Mouse (Mus musculus) myocyte (in vitro differentiated cells): ENCODE measurements around the gene Axin1. TPM values are rescaled to one million over a fixed set of nuclear protein-coding genes. Genes with fewer than 3 reads are reported as not detected.

Source experiments
- H3K27me3 ChIP-seq: one replicate; pipeline ENCODE4 v1.6.1; 2011; ENCODE audit not compliant: control insufficient read depth, insufficient read depth, insufficient read length
- H3K36me3 ChIP-seq: one replicate; pipeline ENCODE4 v1.6.1; 2011; ENCODE audit not compliant: control insufficient read depth, insufficient read depth
- H3K4me2 ChIP-seq: one replicate; pipeline ENCODE4 v1.6.1; 2011; ENCODE audit warnings: low read depth, control low read depth
- H3K4me3 ChIP-seq: one replicate; pipeline ENCODE4 v1.5.1; 2011; ENCODE audit warnings: mild to moderate bottlenecking, control low read depth, moderate library complexity
- H3K79me2 ChIP-seq: one replicate; pipeline ENCODE4 v1.6.1; 2011; ENCODE audit not compliant: control insufficient read depth, insufficient read depth
- H3ac ChIP-seq: one replicate; pipeline ENCODE4 v1.6.1; 2011; ENCODE audit not compliant: control insufficient read depth, insufficient read length
- CEBPB ChIP-seq: IDR thresholded peaks from 2 replicates; pipeline ENCODE4 v1.6.1; 2011; ENCODE audit warnings: mild to moderate bottlenecking, moderate library complexity; ENCODE audit not compliant: poor library complexity, insufficient read depth, severe bottlenecking
- E2F4 ChIP-seq: IDR thresholded peaks from one replicate; pipeline ENCODE4 v1.6.1; 2011; ENCODE audit warnings: mild to moderate bottlenecking, control low read depth, moderate library complexity; ENCODE audit not compliant: insufficient read depth
- MAX ChIP-seq: IDR thresholded peaks from one replicate; pipeline ENCODE4 v1.6.1; 2011; ENCODE audit warnings: low read depth, mild to moderate bottlenecking, control low read depth
- MYOD1 ChIP-seq, 3 experiments: IDR thresholded peaks; one replicate each; pipeline ENCODE4 v1.6.1; 2011; ENCODE audit warnings: control low read depth in 2 of 3, low read depth in 2 of 3, mild to moderate bottlenecking in 2 of 3, moderate library complexity in 1 of 3; ENCODE audit not compliant: insufficient read length in 2 of 3, control insufficient read depth in 1 of 3
- MYOG ChIP-seq, 3 experiments: IDR thresholded peaks; one replicate each; pipeline ENCODE4 v1.6.1; 2011; ENCODE audit warnings: control low read depth in 2 of 3, low read depth in 2 of 3, mild to moderate bottlenecking in 2 of 3; ENCODE audit not compliant: insufficient read length in 2 of 3, control insufficient read depth in 1 of 3, insufficient read depth in 1 of 3
- POLR2A ChIP-seq: IDR thresholded peaks from one replicate; pipeline ENCODE4 v1.6.1; 2011; ENCODE audit warnings: low read depth, mild to moderate bottlenecking, control low read depth, moderate library complexity; ENCODE audit not compliant: insufficient read length
- POLR2AphosphoS2 ChIP-seq: IDR thresholded peaks from one replicate; pipeline ENCODE4 v1.6.1; 2011; ENCODE audit warnings: low read depth, control low read depth; ENCODE audit not compliant: insufficient read length
- REST ChIP-seq: IDR thresholded peaks from one replicate; pipeline ENCODE4 v1.6.1; 2011; ENCODE audit warnings: mild to moderate bottlenecking, control low read depth, moderate library complexity; ENCODE audit not compliant: insufficient read depth, insufficient read length
- SRF ChIP-seq: IDR thresholded peaks from one replicate; pipeline ENCODE4 v1.6.1; 2011; ENCODE audit warnings: low read depth; ENCODE audit not compliant: control insufficient read depth, insufficient read length
- TCF12 ChIP-seq: IDR thresholded peaks from one replicate; pipeline ENCODE4 v1.6.1; 2011; ENCODE audit warnings: mild to moderate bottlenecking, control low read depth; ENCODE audit not compliant: poor library complexity, insufficient read depth, severe bottlenecking
- TCF3 ChIP-seq: IDR thresholded peaks from one replicate; pipeline ENCODE4 v1.6.1; 2011; ENCODE audit warnings: low read depth, control low read depth; ENCODE audit not compliant: insufficient read length
- USF1 ChIP-seq: IDR thresholded peaks from one replicate; pipeline ENCODE4 v1.6.1; 2011; ENCODE audit warnings: low read depth, mild to moderate bottlenecking, control low read depth, moderate library complexity
- polyA plus RNA-seq: library from polyadenylated mRNA; unstranded; fragments of >200 nt; fragmentation: generic; extraction: Trizol; gene quantifications from one replicate; pipeline ENCODE4 v1.2.1, GENCODE M21; 2012; ENCODE audit warnings: missing spikeins

Axin1 gene
- polyA plus RNA-seq, 1 experiment: 26.5 TPM

DNA sequence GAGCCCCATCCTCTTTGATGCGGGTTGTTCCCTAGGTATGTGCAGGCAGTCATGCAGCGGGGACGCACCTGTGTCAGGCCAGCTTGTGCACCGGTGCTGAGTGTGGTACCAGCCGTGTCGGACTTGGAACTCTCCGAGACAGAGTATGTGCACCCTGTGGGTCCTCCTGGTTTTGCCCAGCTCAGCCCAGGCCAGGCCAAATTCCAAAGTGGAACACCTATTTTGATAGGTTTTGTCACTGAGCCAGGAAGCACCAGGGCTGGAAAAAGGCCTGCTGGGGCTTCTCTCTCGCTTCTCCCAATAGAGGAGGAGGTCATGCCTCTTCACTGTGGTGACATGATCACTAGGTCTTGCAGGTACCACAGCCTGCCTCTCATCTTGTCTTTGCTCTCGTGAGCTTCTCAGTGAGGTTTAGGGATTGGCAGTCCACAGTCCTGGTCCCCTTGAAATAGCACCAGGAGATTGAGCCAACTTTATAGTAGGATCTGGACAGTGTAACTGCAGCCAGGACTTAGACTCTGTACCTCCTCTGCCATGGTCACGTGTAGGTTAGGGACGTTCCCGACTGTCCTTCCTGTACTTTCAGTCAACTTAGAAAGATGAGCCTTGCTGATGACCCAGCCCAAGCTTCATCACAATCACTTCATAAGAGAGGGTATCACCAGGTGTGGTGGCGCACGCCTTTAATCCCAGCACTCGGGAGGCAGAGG lies 54.1 kb downstream of the Axin1 start:
- Histone ChIP-seq H3K36me3 (peaks cover 20% of the 10 kb centered on the region), H3K4me2 (no peak overlapping the region), H3K79me2 (no peaks in the 10 kb centered on the region), H3K27me3 (no peaks in the 10 kb centered on the region), H3K4me3 (no peak overlapping the region), H3ac (no peak overlapping the region)
- TF ChIP-seq USF1 (no peak), SRF (no peak), MAX (no peak), MYOD1 (IDR thresholded peaks at IDR 0.05; ENCODE audit: control insufficient read depth in 1 of 3, insufficient read length in 2 of 3, low read depth in 2 of 3) (no peak), CEBPB (no peak), TCF12 (no peak), TCF3 (no peak), POLR2AphosphoS2 (no peak), MYOG (IDR thresholded peaks at IDR 0.05; ENCODE audit: control insufficient read depth in 1 of 3, insufficient read depth in 1 of 3, insufficient read length in 2 of 3, low read depth in 2 of 3) (no peak), E2F4 (no peak), REST (no peak), POLR2A (no peak)

DNA sequence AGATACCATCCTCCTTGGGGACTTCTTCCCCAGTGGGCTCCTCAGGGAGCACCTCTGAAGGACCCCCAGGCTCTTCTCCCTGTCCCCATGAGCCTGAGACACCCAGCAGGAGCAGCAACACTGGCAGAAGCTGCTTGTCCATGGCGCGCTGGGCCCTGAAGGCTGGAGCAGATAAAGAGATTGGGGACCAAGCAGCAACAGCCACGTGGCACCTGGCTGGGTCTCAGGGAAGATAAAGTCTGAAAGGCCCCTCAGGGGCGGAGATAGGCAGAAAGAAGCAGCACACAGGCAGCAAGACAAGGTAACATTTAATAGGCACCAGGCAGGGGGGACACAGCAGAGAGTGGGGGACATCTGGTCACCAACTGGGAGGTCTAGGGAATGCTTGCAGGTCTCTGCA lies 60.4 kb downstream of the Axin1 start, which contains the start of gene Pdia2:
Gene Pdia2, minus strand, starts transcription at position 196 of the 400 bp plus-strand sequence.
- H3K4me3 ChIP-seq: no peak within 1 kb of the TSS
- H3K79me2 ChIP-seq: no peaks in the 10 kb centered on the region
- no peaks in the 10 kb centered on the region for H3K36me3 ChIP-seq
- H3K4me2 ChIP-seq: no peak within 1 kb of the TSS
- TF ChIP-seq MAX: no peak
- no peak for TF ChIP-seq MYOD1 (IDR thresholded peaks at IDR 0.05; ENCODE audit: control insufficient read depth in 1 of 3, insufficient read length in 2 of 3, low read depth in 2 of 3)
- TF ChIP-seq TCF3: no peak
- no peak for TF ChIP-seq USF1
- no peak for TF ChIP-seq CEBPB
- TF ChIP-seq POLR2A: no peak
- TF ChIP-seq TCF12: no peak
- TF ChIP-seq REST: no peak
- TF ChIP-seq MYOG (IDR thresholded peaks at IDR 0.05; ENCODE audit: control insufficient read depth in 1 of 3, insufficient read depth in 1 of 3, insufficient read length in 2 of 3, low read depth in 2 of 3): no peak
- TF ChIP-seq E2F4: no peak
- TF ChIP-seq SRF: no peak
- no peak for TF ChIP-seq POLR2AphosphoS2
- no peak within 1 kb of the TSS for H3ac ChIP-seq
- no peaks in the 10 kb centered on the region for H3K27me3 ChIP-seq

DNA sequence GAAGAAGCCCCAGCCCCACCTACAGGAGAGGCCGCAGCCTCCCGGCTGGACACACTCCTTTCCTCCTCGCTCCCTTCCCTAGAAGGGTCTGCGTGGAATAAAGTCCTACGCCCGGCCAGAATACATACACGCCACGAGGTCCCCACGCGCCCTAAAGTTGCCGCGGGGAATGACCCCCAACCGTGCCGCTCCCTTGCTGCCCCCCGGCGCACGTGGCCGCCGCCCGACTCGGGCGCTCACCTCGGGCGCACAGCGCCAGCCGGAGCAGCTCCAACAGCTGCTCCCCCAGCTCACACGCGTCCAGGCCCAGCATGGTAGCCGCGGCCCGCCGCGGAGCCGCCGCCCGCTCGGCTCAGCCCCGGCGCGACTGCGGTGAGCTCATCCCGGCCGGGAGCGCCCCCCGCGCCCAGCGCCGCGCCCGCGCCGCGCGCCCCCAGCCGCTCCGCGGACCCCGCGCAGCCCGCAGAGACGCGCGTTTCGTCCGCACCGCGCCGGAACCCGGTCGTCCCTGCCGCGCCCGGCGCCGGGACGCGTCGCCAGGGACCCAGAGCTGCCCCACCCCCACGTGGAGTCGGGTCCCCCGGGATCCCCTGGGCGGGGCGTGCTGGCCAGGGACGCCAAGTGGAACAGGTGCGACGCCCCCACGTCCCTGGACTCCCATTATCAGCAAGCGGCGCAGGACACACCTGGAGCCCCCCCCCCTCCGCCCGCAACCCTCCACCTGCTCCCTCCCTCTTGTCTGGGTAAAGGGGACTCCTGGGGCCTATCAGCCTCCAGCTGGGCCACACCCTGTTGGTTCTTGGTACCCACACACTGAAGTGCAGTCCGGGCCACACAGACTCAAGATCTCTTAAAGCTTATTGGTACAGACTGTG lies 62.6 kb downstream of the Axin1 start:
- no peaks in the 10 kb centered on the region for H3K27me3 ChIP-seq
- TF ChIP-seq TCF3 (no peak), POLR2A (peak; percentile 25), MYOG (IDR thresholded peaks at IDR 0.05; ENCODE audit: control insufficient read depth in 1 of 3, insufficient read depth in 1 of 3, insufficient read length in 2 of 3, low read depth in 2 of 3) (peak in 2 of 3 experiments; percentile 79 to 88), MYOD1 (IDR thresholded peaks at IDR 0.05; ENCODE audit: control insufficient read depth in 1 of 3, insufficient read length in 2 of 3, low read depth in 2 of 3) (peak in 2 of 3 experiments; percentile 82 to 85)

DNA sequence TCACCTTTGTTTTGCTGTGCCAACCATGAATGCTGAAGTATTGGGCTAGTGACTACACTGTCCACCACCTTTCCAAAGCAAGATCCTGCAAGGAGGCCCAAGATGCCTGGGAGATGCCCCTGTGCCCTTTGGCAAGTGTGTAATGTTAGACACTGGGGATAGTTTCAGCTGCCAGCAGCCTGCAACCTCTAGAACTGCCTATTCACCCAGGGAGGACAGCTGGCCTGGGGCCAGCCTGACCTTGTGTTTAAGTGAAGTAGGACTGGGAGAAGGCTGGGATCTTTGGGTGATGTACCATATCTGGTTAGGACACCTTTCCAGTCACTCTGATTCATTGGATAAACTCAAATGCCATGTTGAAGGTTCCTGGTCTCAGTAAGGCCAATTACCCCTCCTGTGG lies 63.5 kb downstream of the Axin1 start:
- Histone ChIP-seq H3K79me2 (no peaks in the 10 kb centered on the region), H3ac (no peak overlapping the region), H3K4me2 (no peak overlapping the region), H3K4me3 (no peak overlapping the region), H3K27me3 (no peaks in the 10 kb centered on the region), H3K36me3 (no peaks in the 10 kb centered on the region)
- TF ChIP-seq TCF12: no peak
- TF ChIP-seq MYOD1 (IDR thresholded peaks at IDR 0.05; ENCODE audit: control insufficient read depth in 1 of 3, insufficient read length in 2 of 3, low read depth in 2 of 3): no peak
- no peak for TF ChIP-seq MYOG (IDR thresholded peaks at IDR 0.05; ENCODE audit: control insufficient read depth in 1 of 3, insufficient read depth in 1 of 3, insufficient read length in 2 of 3, low read depth in 2 of 3)
- no peak for TF ChIP-seq TCF3
- no peak for TF ChIP-seq E2F4
- no peak for TF ChIP-seq POLR2AphosphoS2
- no peak for TF ChIP-seq USF1
- TF ChIP-seq REST: no peak
- TF ChIP-seq POLR2A: no peak
- no peak for TF ChIP-seq CEBPB
- TF ChIP-seq SRF: no peak

More for the DNA sequence above, 62.6 kb downstream of the Axin1 start:
- Histone ChIP-seq H3K4me2 (peak overlapping the region; percentile 72), H3K4me3 (peak overlapping the region; percentile 14), H3K36me3 (no peaks in the 10 kb centered on the region), H3ac (peak overlapping the region; percentile 21), H3K79me2 (no peaks in the 10 kb centered on the region)
